Mouse (Mus musculus): ENCODE results near the gene Iqce. TPM values are rescaled to one million over a fixed set of nuclear protein-coding genes. Genes with fewer than 3 reads are reported as not detected.

The Iqce gene
- polyA plus RNA-seq, 1 experiment from 2014 or later = 17.2 TPM

DNA sequence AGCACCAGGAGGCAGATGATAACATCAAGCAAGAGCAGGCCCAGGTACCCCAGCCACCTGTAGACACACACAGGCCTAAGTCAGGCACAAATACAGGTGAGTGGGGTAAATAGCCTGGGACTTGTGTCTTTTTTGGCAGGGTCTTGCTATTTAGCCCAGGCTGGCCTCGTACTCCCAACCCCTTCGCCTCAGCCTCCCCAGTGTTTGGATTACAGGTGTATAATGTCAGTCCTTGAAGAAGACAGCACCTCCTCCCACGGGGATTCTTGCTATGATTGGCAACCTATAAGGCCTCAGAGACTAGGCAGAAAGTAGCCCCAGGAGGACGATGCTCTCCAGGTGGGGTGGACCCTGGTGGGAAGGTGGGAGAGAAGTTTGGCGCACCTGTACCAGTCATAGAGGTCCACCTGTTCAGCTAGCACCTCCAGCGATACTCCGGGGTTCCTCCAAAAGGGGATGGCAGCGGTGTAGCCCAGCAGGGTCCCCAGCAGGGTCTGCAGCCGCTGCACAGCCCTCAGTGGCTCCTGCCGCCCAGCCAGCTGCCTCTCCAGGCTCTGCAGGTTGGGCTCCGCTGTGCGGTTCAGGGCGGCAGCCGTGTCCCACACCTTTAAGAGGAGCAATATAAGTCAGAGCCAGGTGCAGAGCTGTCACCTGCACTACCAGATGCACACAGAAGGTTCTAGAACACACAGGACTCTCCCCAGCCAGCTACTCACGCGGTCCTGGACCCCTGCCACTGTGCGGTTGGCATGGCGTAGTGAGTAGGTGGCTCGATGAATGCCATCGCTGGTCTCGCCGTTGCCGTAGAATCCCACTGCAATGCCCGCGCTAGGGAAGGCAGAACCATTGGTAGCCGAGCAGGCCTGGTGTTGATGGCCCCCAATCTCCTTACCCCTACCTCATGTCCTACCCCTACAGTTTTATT, 67.1 kb downstream of the Iqce start:
- no peaks in the 10 kb centered on the region for H3K27me3 ChIP-seq (replicated peaks; ENCODE audit: control insufficient read depth, insufficient read depth, low read length)
- WGBS = 93% methylated on average over 23 of the region's 26 CpGs
- DNase-seq (ENCODE audit: low spot score) (no peak), ATAC-seq (ENCODE audit: low read depth) (no peak)
- H3K4me1 ChIP-seq (ENCODE audit: control insufficient read depth, insufficient read depth, low read length) = no peaks in the 10 kb centered on the region
- no peak overlapping the region for H3K4me2 ChIP-seq (ENCODE audit: low read depth, low read length)
- no peak overlapping the region for H3K9ac ChIP-seq (ENCODE audit: low read depth, low read length)
- H3K36me3 ChIP-seq (ENCODE audit: control insufficient read depth, insufficient read depth, low read length) = peaks cover 94% of the 10 kb centered on the region
- no peaks in the 10 kb centered on the region for H3K9me3 ChIP-seq (ENCODE audit: control insufficient read depth, low read length)
- H3K27ac ChIP-seq (replicated peaks; ENCODE audit: low read depth, low read length) = no peak overlapping the region
- H3K4me3 ChIP-seq (ENCODE audit: low read depth, low read length) = no peak overlapping the region

DNA sequence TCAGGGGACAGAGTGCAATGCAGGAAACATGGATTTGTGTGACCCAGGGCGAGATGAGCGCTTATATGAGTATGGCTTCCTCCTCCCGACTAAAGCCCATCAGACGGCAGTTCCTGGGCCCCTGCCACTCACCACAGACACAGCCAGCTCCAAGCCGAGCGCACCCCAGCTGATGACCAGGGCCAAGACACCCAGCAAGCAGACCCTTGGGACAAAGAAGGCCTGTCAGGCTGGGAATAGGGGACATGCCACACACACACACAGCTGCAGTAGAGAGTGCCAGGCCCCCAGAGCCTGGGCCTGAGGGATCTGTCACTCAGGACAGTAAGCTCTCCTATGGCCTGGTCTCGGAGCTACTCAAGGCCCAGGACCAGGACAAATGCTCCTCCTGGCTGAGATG, 68.7 kb downstream of the Iqce start:
- H3K4me3 ChIP-seq (ENCODE audit: low read depth, low read length) = no peak overlapping the region
- no peaks in the 10 kb centered on the region for H3K9me3 ChIP-seq (ENCODE audit: control insufficient read depth, low read length)
- 76% methylated on average over 7 of the region's 7 CpGs for WGBS
- no peak overlapping the region for H3K27ac ChIP-seq (replicated peaks; ENCODE audit: low read depth, low read length)
- no peak overlapping the region for H3K9ac ChIP-seq (ENCODE audit: low read depth, low read length)
- peaks cover 99% of the 10 kb centered on the region for H3K36me3 ChIP-seq (ENCODE audit: control insufficient read depth, insufficient read depth, low read length)
- no peaks in the 10 kb centered on the region for H3K27me3 ChIP-seq (replicated peaks; ENCODE audit: control insufficient read depth, insufficient read depth, low read length)
- no peak for DNase-seq (ENCODE audit: low spot score)
- ATAC-seq (ENCODE audit: low read depth) = no peak
- no peak overlapping the region for H3K4me2 ChIP-seq (ENCODE audit: low read depth, low read length)
- H3K4me1 ChIP-seq (ENCODE audit: control insufficient read depth, insufficient read depth, low read length) = no peaks in the 10 kb centered on the region

DNA sequence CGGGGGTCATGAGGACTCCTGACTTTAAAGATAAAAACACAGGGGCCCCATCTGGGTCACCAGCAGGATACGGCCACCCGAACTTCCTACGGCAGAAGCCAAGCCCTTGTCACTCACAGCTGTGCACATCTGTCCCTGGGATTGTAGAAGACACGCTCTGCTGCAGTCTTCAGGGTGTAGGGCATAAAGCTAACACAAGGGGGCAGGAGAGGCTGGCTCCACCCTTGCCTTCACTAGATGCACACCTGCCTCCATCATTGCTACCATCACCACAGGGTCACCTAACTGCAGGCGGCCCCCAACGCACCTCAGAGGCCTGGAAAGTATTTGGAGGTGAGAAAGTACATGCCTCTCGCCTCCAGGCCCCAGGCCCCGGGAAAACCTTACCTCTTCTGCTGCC, 73.2 kb downstream of the Iqce start:
- no peak for ATAC-seq (ENCODE audit: low read depth)
- H3K27me3 ChIP-seq (replicated peaks; ENCODE audit: control insufficient read depth, insufficient read depth, low read length) = no peaks in the 10 kb centered on the region

DNA sequence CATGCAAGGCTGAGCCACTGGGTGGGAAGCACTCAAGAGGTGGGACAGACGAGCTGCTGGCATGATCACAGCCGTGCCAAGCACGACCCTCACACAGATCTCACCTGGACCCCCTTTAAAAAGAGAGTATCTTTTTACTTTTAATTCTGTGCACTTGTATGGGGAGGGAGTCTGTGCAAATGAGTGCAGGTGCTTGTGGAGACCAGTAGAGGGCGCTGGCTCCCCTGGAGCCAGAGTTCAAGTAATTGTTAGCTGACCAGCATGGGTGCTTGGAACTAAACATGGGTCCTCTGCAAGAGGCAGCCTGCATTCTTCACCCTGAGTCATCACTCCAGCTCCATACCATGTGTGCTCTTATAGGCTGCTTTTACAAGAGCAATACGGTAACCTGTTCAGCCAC, 74.6 kb downstream of the Iqce start:
- H3K36me3 ChIP-seq (ENCODE audit: control insufficient read depth, insufficient read depth, low read length) = peaks cover 96% of the 10 kb centered on the region
- no peaks in the 10 kb centered on the region for H3K4me1 ChIP-seq (ENCODE audit: control insufficient read depth, insufficient read depth, low read length)
- H3K4me2 ChIP-seq (ENCODE audit: low read depth, low read length) = no peak overlapping the region
- no peak overlapping the region for H3K9ac ChIP-seq (ENCODE audit: low read depth, low read length)
- no peak for ATAC-seq (ENCODE audit: low read depth)
- no peak for DNase-seq (ENCODE audit: low spot score)
- H3K27me3 ChIP-seq (replicated peaks; ENCODE audit: control insufficient read depth, insufficient read depth, low read length) = no peaks in the 10 kb centered on the region
- H3K9me3 ChIP-seq (ENCODE audit: control insufficient read depth, low read length) = no peaks in the 10 kb centered on the region
- H3K27ac ChIP-seq (replicated peaks; ENCODE audit: low read depth, low read length) = no peak overlapping the region
- H3K4me3 ChIP-seq (ENCODE audit: low read depth, low read length) = no peak overlapping the region
- WGBS = 95% methylated on average over 5 of the region's 5 CpGs

More for the DNA sequence above, 73.2 kb downstream of the Iqce start:
- no peak for DNase-seq (ENCODE audit: low spot score)
- Histone ChIP-seq H3K36me3 (ENCODE audit: control insufficient read depth, insufficient read depth, low read length) (peaks cover 96% of the 10 kb centered on the region), H3K4me2 (ENCODE audit: low read depth, low read length) (no peak overlapping the region), H3K4me1 (ENCODE audit: control insufficient read depth, insufficient read depth, low read length) (no peaks in the 10 kb centered on the region), H3K27ac (replicated peaks; ENCODE audit: low read depth, low read length) (no peak overlapping the region), H3K4me3 (ENCODE audit: low read depth, low read length) (no peak overlapping the region), H3K9me3 (ENCODE audit: control insufficient read depth, low read length) (no peaks in the 10 kb centered on the region), H3K9ac (ENCODE audit: low read depth, low read length) (no peak overlapping the region)
- WGBS = 97% methylated on average over 9 of the region's 9 CpGs

DNA sequence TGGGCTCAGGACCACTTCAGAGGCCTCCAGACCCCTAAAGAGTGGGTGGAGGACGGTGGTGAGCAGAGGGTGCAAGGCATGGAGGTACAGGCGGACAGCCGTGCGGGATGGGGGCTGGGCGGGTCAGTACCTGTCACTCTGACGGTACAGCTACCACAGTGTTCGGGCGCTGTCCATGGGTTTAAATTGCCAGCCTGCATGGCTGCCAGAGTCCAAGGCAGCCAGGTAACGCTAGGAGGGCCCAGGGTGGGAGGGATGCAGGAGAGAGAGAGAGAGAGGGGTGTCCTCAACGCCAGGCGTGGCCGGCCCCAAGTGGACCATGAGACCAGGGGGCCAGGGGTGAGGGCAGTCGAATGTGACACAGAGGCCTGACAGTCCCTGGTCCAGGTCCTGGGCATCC, 77.2 kb downstream of the Iqce start:
- Histone ChIP-seq H3K4me2 (ENCODE audit: low read depth, low read length) (no peak overlapping the region), H3K4me3 (ENCODE audit: low read depth, low read length) (no peak overlapping the region), H3K4me1 (ENCODE audit: control insufficient read depth, insufficient read depth, low read length) (no peaks in the 10 kb centered on the region), H3K9me3 (ENCODE audit: control insufficient read depth, low read length) (no peaks in the 10 kb centered on the region), H3K27me3 (replicated peaks; ENCODE audit: control insufficient read depth, insufficient read depth, low read length) (no peaks in the 10 kb centered on the region), H3K36me3 (ENCODE audit: control insufficient read depth, insufficient read depth, low read length) (peaks cover 84% of the 10 kb centered on the region), H3K27ac (replicated peaks; ENCODE audit: low read depth, low read length) (no peak overlapping the region), H3K9ac (ENCODE audit: low read depth, low read length) (no peak overlapping the region)
- no peak for DNase-seq (ENCODE audit: low spot score)
- no peak for ATAC-seq (ENCODE audit: low read depth)
- WGBS = 91% methylated on average over 13 of the region's 13 CpGs

DNA sequence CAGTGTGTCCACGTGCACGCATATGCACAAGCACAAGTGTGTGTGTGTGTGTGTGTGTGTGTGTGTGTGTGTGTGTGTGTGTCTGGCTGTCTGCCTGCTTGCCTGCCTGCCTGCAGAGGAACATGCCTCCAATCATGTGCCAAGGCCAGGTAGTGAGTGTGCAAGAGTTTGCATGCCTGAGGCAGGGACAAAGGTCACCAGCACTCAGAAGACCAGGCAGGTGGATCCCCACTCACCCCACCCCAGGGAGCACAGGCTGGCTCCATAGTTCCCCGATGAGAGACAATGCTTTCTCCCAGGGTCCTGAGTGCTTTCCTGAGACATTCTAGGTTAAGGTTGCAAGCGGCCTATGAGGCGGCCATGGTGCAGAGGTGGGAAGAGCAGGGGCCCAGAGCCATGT, 77.9 kb downstream of the Iqce start:
- 93% methylated on average over 5 of the region's 5 CpGs for WGBS
- ATAC-seq (ENCODE audit: low read depth) (no peak), DNase-seq (ENCODE audit: low spot score) (no peak)

DNA sequence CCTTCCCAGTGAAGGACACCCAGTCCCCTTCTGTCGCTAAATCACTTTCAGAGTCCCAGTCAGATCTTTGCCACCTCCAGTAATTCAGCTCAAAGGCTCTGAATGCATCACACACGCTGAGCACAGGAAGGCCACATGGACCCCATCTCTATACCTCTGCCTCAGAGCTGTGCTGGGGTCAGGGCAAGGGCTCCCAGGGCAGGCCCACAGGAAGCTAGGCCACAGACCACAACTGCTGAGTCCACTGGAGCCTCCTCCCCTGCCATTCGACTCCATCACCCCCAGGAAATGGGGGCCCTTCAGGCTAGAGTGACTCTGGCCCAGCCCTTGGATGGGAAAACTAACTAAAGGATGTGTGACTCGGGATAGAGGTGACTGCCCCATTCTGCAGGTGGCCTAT, 78.4 kb downstream of the Iqce start:
- no peak overlapping the region for H3K4me2 ChIP-seq (ENCODE audit: low read depth, low read length)
- H3K27ac ChIP-seq (replicated peaks; ENCODE audit: low read depth, low read length) = no peak overlapping the region
- no peak overlapping the region for H3K4me3 ChIP-seq (ENCODE audit: low read depth, low read length)
- H3K9me3 ChIP-seq (ENCODE audit: control insufficient read depth, low read length) = no peaks in the 10 kb centered on the region
- 67% methylated on average over 4 of the region's 4 CpGs for WGBS
- H3K9ac ChIP-seq (ENCODE audit: low read depth, low read length) = no peak overlapping the region
- ATAC-seq (ENCODE audit: low read depth) = no peak
- DNase-seq (ENCODE audit: low spot score) = no peak
- H3K36me3 ChIP-seq (ENCODE audit: control insufficient read depth, insufficient read depth, low read length) = peaks cover 72% of the 10 kb centered on the region
- H3K27me3 ChIP-seq (replicated peaks; ENCODE audit: control insufficient read depth, insufficient read depth, low read length) = no peaks in the 10 kb centered on the region
- no peaks in the 10 kb centered on the region for H3K4me1 ChIP-seq (ENCODE audit: control insufficient read depth, insufficient read depth, low read length)

More for the DNA sequence above, 77.9 kb downstream of the Iqce start:
- H3K9me3 ChIP-seq (ENCODE audit: control insufficient read depth, low read length) = no peaks in the 10 kb centered on the region
- no peak overlapping the region for H3K4me2 ChIP-seq (ENCODE audit: low read depth, low read length)
- no peak overlapping the region for H3K9ac ChIP-seq (ENCODE audit: low read depth, low read length)
- no peak overlapping the region for H3K27ac ChIP-seq (replicated peaks; ENCODE audit: low read depth, low read length)
- H3K36me3 ChIP-seq (ENCODE audit: control insufficient read depth, insufficient read depth, low read length) = peaks cover 77% of the 10 kb centered on the region
- H3K4me1 ChIP-seq (ENCODE audit: control insufficient read depth, insufficient read depth, low read length) = no peaks in the 10 kb centered on the region
- H3K27me3 ChIP-seq (replicated peaks; ENCODE audit: control insufficient read depth, insufficient read depth, low read length) = no peaks in the 10 kb centered on the region
- H3K4me3 ChIP-seq (ENCODE audit: low read depth, low read length) = no peak overlapping the region

DNA sequence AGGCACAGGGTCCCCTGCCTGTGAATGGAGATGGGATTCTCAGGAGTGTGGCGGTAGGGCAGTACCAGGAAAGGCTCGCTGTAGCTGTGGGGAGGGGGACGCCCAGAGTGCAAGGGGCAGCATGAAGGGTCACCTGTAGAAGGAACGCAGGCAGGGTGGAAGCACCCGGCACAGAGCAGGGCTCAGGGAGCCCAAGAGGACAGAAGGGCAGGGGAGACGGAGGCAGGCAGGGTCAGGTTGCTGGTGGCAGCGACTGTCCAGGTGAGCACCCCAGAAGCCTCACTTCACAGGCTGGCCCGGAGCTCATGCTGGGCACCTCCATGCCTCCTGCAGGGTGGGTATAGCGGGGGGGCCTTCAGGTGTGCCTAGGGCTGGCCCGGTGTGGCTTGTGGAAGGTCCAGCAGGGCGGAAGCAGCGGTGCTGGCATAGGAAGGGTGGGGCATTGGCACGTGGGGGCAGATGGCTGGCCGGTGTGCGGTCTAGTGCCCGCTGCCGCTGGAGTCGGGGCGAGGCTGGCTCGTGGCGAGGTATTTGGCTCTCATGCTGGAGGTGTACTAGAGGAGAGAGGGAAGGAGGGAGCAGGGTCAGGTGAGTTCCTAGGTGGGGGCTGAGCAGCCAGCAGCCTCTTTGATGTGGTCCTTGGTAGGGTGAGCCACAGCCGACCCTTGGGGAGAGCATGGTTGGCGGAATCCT, 79.1 kb downstream of the Iqce start:
- 94% methylated on average over 20 of the region's 23 CpGs for WGBS
- peaks cover 66% of the 10 kb centered on the region for H3K36me3 ChIP-seq (ENCODE audit: control insufficient read depth, insufficient read depth, low read length)
- no peak for DNase-seq (ENCODE audit: low spot score)
- ATAC-seq (ENCODE audit: low read depth) = no peak
- no peak overlapping the region for H3K4me2 ChIP-seq (ENCODE audit: low read depth, low read length)
- H3K4me3 ChIP-seq (ENCODE audit: low read depth, low read length) = no peak overlapping the region
- H3K27ac ChIP-seq (replicated peaks; ENCODE audit: low read depth, low read length) = no peak overlapping the region
- no peaks in the 10 kb centered on the region for H3K4me1 ChIP-seq (ENCODE audit: control insufficient read depth, insufficient read depth, low read length)
- H3K9ac ChIP-seq (ENCODE audit: low read depth, low read length) = no peak overlapping the region
- H3K27me3 ChIP-seq (replicated peaks; ENCODE audit: control insufficient read depth, insufficient read depth, low read length) = no peaks in the 10 kb centered on the region
- no peaks in the 10 kb centered on the region for H3K9me3 ChIP-seq (ENCODE audit: control insufficient read depth, low read length)
